Mouse (Mus musculus): ENCODE results near the gene Sesn1. TPM values are rescaled to one million over a fixed set of nuclear protein-coding genes. Genes with fewer than 3 reads are reported as not detected.
"Not testable (repeated sequence)": the region's sequence is repeated elsewhere in the genome, so short reads cannot be mapped to it uniquely, and the experiment has no call there.

The Sesn1 gene
- total and polyA plus RNA-seq, 3 experiments, result 9.1 to 49.3 (median 30.3) TPM

- no peak for ATAC-seq (ENCODE audit: extremely low read depth, insufficient number of reproducible peaks, low FRiP score, poor library complexity, severe bottlenecking)
Observed at GRCm38 (mm10) chr10:41810564-41811455, 1.1 kb downstream of the Sesn1 start.

GRCm38 (mm10) chr10:41812566-41812965 lies 2.8 kb downstream of the Sesn1 start:
- no peak for TF ChIP-seq TAL1 (conservative IDR thresholded peaks at IDR 0.05; ENCODE audit: low read depth, low read length)
- TF ChIP-seq GATA2 (IDR thresholded peaks at IDR 0.05; ENCODE audit: borderline replicate concordance, low read depth, low read length), result no peak
- TF ChIP-seq GATA1 (IDR thresholded peaks at IDR 0.05; ENCODE audit: borderline replicate concordance, low read length), result no peak
- no peak for TF ChIP-seq POLR2AphosphoS5 (IDR thresholded peaks at IDR 0.05; ENCODE audit: insufficient replicate concordance, low read depth, low read length)
- no peak for TF ChIP-seq CTCF (IDR thresholded peaks at IDR 0.05; ENCODE audit: low read depth, low read length)
- peaks cover 5% of the 10 kb centered on the region for H3K36me3 ChIP-seq (replicated peaks)
- peaks cover 39% of the 10 kb centered on the region for H3K4me1 ChIP-seq (ENCODE audit: insufficient read depth, low read depth, low read length)
- H3K27me3 ChIP-seq (ENCODE audit: insufficient read depth, low read length), result no peaks in the 10 kb centered on the region
- ATAC-seq (ENCODE audit: extremely low read depth, insufficient number of reproducible peaks, low FRiP score, poor library complexity, severe bottlenecking) (no peak), DNase-seq (ENCODE audit: low spot score) (no peak)
- H3K4me3 ChIP-seq (ENCODE audit: low read depth, low read length), result no peak overlapping the region
- no peaks in the 10 kb centered on the region for H3K9me3 ChIP-seq (replicated peaks)

More at GRCm38 (mm10) chr10:41810564-41811455, 1.1 kb downstream of the Sesn1 start:
- TF ChIP-seq GATA1 (IDR thresholded peaks at IDR 0.05; ENCODE audit: borderline replicate concordance, low read length) (no peak), TAL1 (conservative IDR thresholded peaks at IDR 0.05; ENCODE audit: low read depth, low read length) (no peak), CTCF (IDR thresholded peaks at IDR 0.05; ENCODE audit: low read depth, low read length) (no peak), GATA2 (IDR thresholded peaks at IDR 0.05; ENCODE audit: borderline replicate concordance, low read depth, low read length) (no peak), POLR2AphosphoS5 (IDR thresholded peaks at IDR 0.05; ENCODE audit: insufficient replicate concordance, low read depth, low read length) (no peak)
- Histone ChIP-seq H3K27me3 (ENCODE audit: insufficient read depth, low read length) (no peaks in the 10 kb centered on the region), H3K4me1 (ENCODE audit: insufficient read depth, low read depth, low read length) (peaks cover 36% of the 10 kb centered on the region), H3K36me3 (replicated peaks) (peaks cover 21% of the 10 kb centered on the region), H3K9me3 (replicated peaks) (no peaks in the 10 kb centered on the region), H3K4me3 (ENCODE audit: low read depth, low read length) (peak overlapping the region; percentile 86)
- no peak for DNase-seq (ENCODE audit: low spot score)

GRCm38 (mm10) chr10:41814305-41814853 lies 4.6 kb downstream of the Sesn1 start:
- DNase-seq (ENCODE audit: low spot score) (no peak), ATAC-seq (ENCODE audit: extremely low read depth, insufficient number of reproducible peaks, low FRiP score, poor library complexity, severe bottlenecking) (no peak)
- Histone ChIP-seq H3K4me3 (ENCODE audit: low read depth, low read length) (no peak overlapping the region; the same call in 1 of the 2 replicates), H3K9me3 (replicated peaks) (no peaks in the 10 kb centered on the region), H3K36me3 (replicated peaks) (peaks cover 5% of the 10 kb centered on the region), H3K4me1 (ENCODE audit: insufficient read depth, low read depth, low read length) (peaks cover 39% of the 10 kb centered on the region), H3K27me3 (ENCODE audit: insufficient read depth, low read length) (no peaks in the 10 kb centered on the region)
- TF ChIP-seq GATA2 (IDR thresholded peaks at IDR 0.05; ENCODE audit: borderline replicate concordance, low read depth, low read length), result no peak

GRCm38 (mm10) chr10:41816516-41816915 lies 6.8 kb downstream of the Sesn1 start:
- no peak for ATAC-seq (ENCODE audit: extremely low read depth, insufficient number of reproducible peaks, low FRiP score, poor library complexity, severe bottlenecking)
- Histone ChIP-seq H3K36me3 (replicated peaks) (peaks cover 5% of the 10 kb centered on the region), H3K27me3 (ENCODE audit: insufficient read depth, low read length) (no peaks in the 10 kb centered on the region), H3K4me3 (ENCODE audit: low read depth, low read length) (no peak overlapping the region), H3K9me3 (replicated peaks) (no peaks in the 10 kb centered on the region), H3K4me1 (ENCODE audit: insufficient read depth, low read depth, low read length) (peaks cover 31% of the 10 kb centered on the region)
- no peak for TF ChIP-seq CTCF (IDR thresholded peaks at IDR 0.05; ENCODE audit: low read depth, low read length)
- TF ChIP-seq GATA2 (IDR thresholded peaks at IDR 0.05; ENCODE audit: borderline replicate concordance, low read depth, low read length), result no peak
- no peak for DNase-seq (ENCODE audit: low spot score)

- peaks cover 20% of the 10 kb centered on the region for H3K4me1 ChIP-seq (ENCODE audit: insufficient read depth, low read depth, low read length)
- no peaks in the 10 kb centered on the region for H3K9me3 ChIP-seq (replicated peaks)
- TF ChIP-seq GATA1 (IDR thresholded peaks at IDR 0.05; ENCODE audit: borderline replicate concordance, low read length) (no peak), CTCF (IDR thresholded peaks at IDR 0.05; ENCODE audit: low read depth, low read length) (no peak), GATA2 (IDR thresholded peaks at IDR 0.05; ENCODE audit: borderline replicate concordance, low read depth, low read length) (no peak), TAL1 (conservative IDR thresholded peaks at IDR 0.05; ENCODE audit: low read depth, low read length) (no peak), POLR2AphosphoS5 (IDR thresholded peaks at IDR 0.05; ENCODE audit: insufficient replicate concordance, low read depth, low read length) (no peak)
- no peak for DNase-seq (ENCODE audit: low spot score)
- H3K4me3 ChIP-seq (ENCODE audit: low read depth, low read length), result no peak overlapping the region
- no peak for ATAC-seq (ENCODE audit: extremely low read depth, insufficient number of reproducible peaks, low FRiP score, poor library complexity, severe bottlenecking)
- no peaks in the 10 kb centered on the region for H3K27me3 ChIP-seq (ENCODE audit: insufficient read depth, low read length)
- H3K36me3 ChIP-seq (replicated peaks), result peaks cover 5% of the 10 kb centered on the region
Observed at GRCm38 (mm10) chr10:41818036-41818732, 8.4 kb downstream of the Sesn1 start.

GRCm38 (mm10) chr10:41818733-41819070 lies 9.0 kb downstream of the Sesn1 start:
- peaks cover 15% of the 10 kb centered on the region for H3K4me1 ChIP-seq (ENCODE audit: insufficient read depth, low read depth, low read length)
- not testable (repeated sequence) for ATAC-seq (ENCODE audit: extremely low read depth, insufficient number of reproducible peaks, low FRiP score, poor library complexity, severe bottlenecking); H3K9me3 ChIP-seq (replicated peaks); H3K4me3 ChIP-seq (ENCODE audit: low read depth, low read length); H3K27me3 ChIP-seq (ENCODE audit: insufficient read depth, low read length); DNase-seq (ENCODE audit: low spot score); H3K36me3 ChIP-seq (replicated peaks)

Measured in G1E (cell line).